Mouse (Mus musculus) right cerebral cortex, postnatal 25 days (tissue): ENCODE data around the gene Tpgs1.
"Not testable (repeated sequence)": the region's sequence is repeated elsewhere in the genome, so short reads cannot be mapped to it uniquely, and the experiment has no call there.

Source experiments
- DNase-seq: peaks from one replicate; pipeline ENCODE4 v3.0.0; 2022

The Tpgs1 gene

GRCm38 (mm10) chr10:79693580-79694378 lies 24.6 kb downstream of the Tpgs1 start:
- DNase-seq = no peak

- DNase-seq = no peak
These were observed 25.1 kb downstream of the Tpgs1 start for GRCm38 (mm10) chr10:79694379-79694655.

GRCm38 (mm10) chr10:79695231-79696128 lies 26.3 kb downstream of the Tpgs1 start:
- DNase-seq = no peak

GRCm38 (mm10) chr10:79696129-79696651 lies 27.0 kb downstream of the Tpgs1 start:
- no peak for DNase-seq

GRCm38 (mm10) chr10:79697916-79698315 lies 28.7 kb downstream of the Tpgs1 start:
- DNase-seq = no peak

- no peak for DNase-seq
These were observed 29.3 kb downstream of the Tpgs1 start for GRCm38 (mm10) chr10:79698459-79698858.

- no peak for DNase-seq
These were observed 31.5 kb downstream of the Tpgs1 start for GRCm38 (mm10) chr10:79700676-79701075.

GRCm38 (mm10) chr10:79701443-79702129 lies 32.4 kb downstream of the Tpgs1 start:
- no peak for DNase-seq

- not testable (repeated sequence) for DNase-seq
These were observed 33.8 kb downstream of the Tpgs1 start for GRCm38 (mm10) chr10:79702970-79703369.

- DNase-seq = no peak
These were observed 34.4 kb downstream of the Tpgs1 start for GRCm38 (mm10) chr10:79703541-79703940.

- DNase-seq = peak; percentile 99
These were observed 35.1 kb downstream of the Tpgs1 start, which contains the start of gene Bsg for GRCm38 (mm10) chr10:79704065-79704969. TSS of gene Bsg (plus strand) at chr10:79704491.

- no peak for DNase-seq
These were observed 35.8 kb downstream of the Tpgs1 start for GRCm38 (mm10) chr10:79704970-79705360.

- DNase-seq = no peak
These were observed 36.8 kb downstream of the Tpgs1 start for GRCm38 (mm10) chr10:79705951-79706350.

- DNase-seq = no peak
These were observed 37.4 kb downstream of the Tpgs1 start for GRCm38 (mm10) chr10:79706406-79707094.

GRCm38 (mm10) chr10:79707162-79707561 lies 38.0 kb downstream of the Tpgs1 start:
- DNase-seq = no peak

GRCm38 (mm10) chr10:79707759-79708158 lies 38.6 kb downstream of the Tpgs1 start:
- DNase-seq = no peak

GRCm38 (mm10) chr10:79708668-79709067 lies 39.5 kb downstream of the Tpgs1 start:
- DNase-seq = no peak

- no peak for DNase-seq
These were observed 40.1 kb downstream of the Tpgs1 start for GRCm38 (mm10) chr10:79709307-79709706.

GRCm38 (mm10) chr10:79712029-79712428 lies 42.9 kb downstream of the Tpgs1 start:
- no peak for DNase-seq

- DNase-seq = peak; percentile 69
These were observed 43.4 kb downstream of the Tpgs1 start for GRCm38 (mm10) chr10:79712499-79713126.

- no peak for DNase-seq
These were observed 44.0 kb downstream of the Tpgs1 start for GRCm38 (mm10) chr10:79713163-79713562.
